Mouse (Mus musculus) thymus, postnatal 4 days (tissue): ENCODE results near the gene Tjp1.

Experiments used
- DNase-seq: peaks from one replicate; pipeline ENCODE4 v3.0.0; 2021

Tjp1 gene

DNA sequence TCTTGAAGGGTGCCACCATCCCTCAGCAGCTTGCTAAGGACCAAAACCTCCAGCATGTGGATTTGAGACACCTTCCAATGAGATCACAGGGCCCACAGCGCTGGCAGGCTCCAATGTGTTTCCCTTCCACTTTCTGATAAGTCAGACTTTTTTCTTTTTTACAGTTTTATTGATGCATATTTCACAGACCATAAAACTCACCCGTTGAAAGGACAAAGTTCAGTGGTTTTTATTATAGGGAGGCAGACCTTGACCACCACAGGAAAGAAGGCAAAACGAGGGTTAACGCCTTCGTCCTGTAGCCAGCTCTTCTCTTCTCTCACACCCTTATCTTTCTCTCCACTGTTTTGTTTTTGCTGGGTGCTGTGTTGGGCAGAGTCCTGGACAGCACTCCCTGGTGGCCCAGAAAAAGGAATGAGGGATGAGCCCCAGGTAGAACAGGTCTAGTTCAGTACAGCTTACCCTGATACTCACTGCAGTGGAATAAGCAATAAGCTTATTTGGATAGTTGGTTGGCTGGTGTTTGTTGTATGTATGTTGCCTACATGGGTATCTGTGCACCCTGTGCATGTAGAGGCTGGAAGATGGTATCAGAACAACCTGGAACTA is 43.3 kb downstream of the Tjp1 start:
- no peak for DNase-seq

DNA sequence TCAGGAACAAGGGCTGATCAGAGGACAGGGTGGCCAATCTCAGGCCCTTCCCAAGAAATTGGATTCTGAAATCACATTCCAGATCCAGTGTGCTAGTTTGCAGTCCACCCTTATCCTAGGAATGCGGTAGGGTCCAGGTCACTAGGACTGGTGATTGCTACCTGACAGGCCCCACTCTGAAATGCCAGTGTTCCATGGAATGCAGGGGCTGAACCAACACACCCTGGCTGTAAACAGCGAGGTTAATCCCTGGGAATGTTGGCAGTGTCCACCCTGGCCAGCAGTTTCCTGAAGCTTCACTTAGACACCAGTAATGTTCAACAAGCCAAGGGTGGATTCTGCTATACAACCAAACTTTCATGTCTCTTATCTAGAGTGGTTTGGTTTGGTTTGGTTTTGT is 45.4 kb downstream of the Tjp1 start:
- no peak for DNase-seq

GRCm38 (mm10) chr7:65472048-65472447 is 55.5 kb downstream of the Tjp1 start:
- no peak for DNase-seq

DNA sequence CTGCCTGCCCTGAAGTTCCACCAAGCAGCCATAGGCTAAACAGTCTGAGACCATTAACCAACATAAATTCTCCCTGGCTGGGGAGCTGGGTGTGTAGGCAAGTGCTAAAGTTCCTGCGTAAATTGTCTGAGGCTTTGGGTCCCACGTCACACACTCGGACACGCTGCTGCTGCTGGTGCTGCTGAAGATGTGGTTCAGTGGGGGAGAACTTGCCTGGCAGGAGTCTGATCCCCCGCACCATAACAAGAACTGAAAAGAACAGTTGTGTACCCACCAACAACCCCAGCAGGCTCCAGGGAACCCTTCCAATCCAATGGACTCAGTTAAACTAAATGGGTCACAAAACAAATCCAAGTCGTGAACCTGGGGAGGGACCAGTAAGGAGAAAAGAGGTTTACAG is 56.2 kb downstream of the Tjp1 start:
- DNase-seq = no peak

DNA sequence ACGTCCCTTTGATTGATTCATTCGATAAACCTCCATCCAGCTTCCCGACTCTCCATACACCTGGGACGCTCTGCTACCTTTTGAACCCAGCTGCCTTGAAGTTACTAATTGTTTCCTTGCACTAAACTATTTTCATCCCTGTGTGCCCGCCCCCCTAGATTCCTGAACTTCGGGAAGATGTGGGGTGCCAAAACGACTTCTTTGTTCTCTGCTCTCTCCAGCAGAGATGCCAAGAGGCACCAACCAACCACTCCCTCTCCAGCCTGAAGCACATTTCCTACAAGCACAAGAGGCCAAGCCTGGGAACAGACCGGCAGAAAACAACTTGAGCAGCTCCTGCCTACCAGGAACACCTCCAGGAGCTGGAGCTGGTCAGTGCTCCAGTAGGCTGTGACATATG is 57.4 kb downstream of the Tjp1 start:
- no peak for DNase-seq

DNA sequence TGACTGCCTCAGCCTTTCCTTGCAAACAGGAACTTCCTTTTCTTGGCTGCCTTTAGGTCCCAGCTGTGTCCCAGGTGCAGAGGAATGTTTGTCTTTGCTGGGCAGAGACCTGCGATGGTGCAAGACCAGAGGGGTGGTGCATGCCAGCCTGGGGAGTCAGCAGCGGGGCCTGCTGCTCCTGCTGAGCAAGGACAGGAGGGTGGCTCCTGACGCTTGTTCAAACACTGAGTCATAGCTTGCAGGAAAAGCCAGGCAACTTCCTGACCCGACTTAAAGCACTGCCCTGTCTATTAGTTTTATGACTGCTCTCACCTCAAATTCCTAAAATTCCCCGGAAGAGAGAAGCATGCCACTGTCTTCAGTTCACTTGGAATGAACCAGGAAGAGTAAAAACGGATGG is 57.9 kb downstream of the Tjp1 start:
- no peak for DNase-seq

- no peak for DNase-seq
Measured at GRCm38 (mm10) chr7:65468191-65468590, 59.4 kb downstream of the Tjp1 start.

- DNase-seq = no peak
Measured at GRCm38 (mm10) chr7:65467306-65468021, 60.1 kb downstream of the Tjp1 start.

- no peak for DNase-seq
Measured at GRCm38 (mm10) chr7:65466137-65466536, 61.4 kb downstream of the Tjp1 start.

DNA sequence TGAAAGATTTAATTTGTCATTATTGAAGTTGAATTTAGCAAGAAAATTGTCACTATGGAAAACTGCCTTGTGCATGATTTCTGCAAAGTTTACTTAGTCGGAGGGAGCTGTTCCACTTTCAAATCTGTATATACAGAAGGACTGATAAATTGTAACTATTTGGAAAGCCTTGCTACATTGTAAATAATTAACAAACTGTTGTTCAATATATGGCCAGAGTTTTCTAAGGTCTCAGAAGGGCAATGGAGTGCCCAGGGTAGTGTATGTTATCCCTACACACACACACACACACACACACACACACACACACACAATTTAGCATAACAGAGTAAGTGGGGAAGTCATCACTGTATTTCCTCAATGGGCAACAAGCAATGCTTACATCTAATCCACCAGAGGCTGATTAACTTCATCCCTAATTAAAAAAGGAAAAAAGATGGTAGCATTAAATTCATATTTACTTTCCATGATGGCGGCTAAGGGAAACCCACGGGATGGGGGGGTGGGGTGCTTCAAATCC is 63.0 kb downstream of the Tjp1 start:
- no peak for DNase-seq

GRCm38 (mm10) chr7:65463438-65463837 is 64.1 kb downstream of the Tjp1 start:
- no peak for DNase-seq

GRCm38 (mm10) chr7:65461412-65461811 is 66.2 kb downstream of the Tjp1 start:
- DNase-seq = no peak

- no peak for DNase-seq
Measured at GRCm38 (mm10) chr7:65460196-65460595, 67.4 kb downstream of the Tjp1 start.

GRCm38 (mm10) chr7:65456031-65456430 is 71.5 kb downstream of the Tjp1 start:
- no peak for DNase-seq

DNA sequence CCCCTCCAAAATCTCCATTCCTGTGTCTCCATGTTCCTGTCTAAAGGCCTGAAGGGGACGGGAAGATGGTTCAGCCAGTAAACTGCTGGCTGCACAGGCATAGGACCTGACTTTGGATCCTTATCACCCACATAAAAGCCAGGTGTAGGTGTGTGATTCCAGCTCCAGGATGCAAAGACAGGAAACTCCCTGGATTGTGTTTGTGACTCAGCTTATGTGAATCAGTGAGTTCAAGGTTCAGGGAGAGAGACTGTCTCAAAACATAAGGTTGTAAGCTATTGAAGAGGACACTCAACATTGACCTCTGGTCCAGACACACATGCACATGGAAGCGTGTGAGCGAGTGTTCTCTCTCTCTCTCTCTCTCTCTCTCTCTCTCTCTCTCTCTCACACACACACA is 72.4 kb downstream of the Tjp1 start:
- no peak for DNase-seq

- no peak for DNase-seq
Measured at GRCm38 (mm10) chr7:65454269-65454668, 73.3 kb downstream of the Tjp1 start.

DNA sequence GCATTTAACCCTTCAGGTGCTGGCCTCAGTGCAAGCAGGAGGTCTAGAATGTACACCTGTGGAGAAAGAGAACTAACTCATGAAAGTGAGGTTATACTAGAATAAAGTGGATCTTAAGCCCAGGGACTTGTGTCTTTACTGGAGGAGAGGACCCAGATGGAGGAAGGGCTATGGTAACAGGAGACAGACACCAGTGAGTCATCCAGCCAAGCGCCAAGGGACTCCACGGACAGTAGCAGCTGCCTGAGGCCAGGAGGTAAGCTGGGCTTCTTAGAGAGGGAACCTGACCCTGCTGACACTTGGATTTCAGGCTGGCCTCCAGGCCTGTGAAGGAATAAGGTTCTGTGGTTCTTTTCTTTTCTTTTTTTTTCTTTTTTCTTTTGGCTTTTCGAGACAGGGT is 75.3 kb downstream of the Tjp1 start:
- DNase-seq = no peak

- DNase-seq = no peak
Measured at GRCm38 (mm10) chr7:65450158-65450557, 77.4 kb downstream of the Tjp1 start.

DNA sequence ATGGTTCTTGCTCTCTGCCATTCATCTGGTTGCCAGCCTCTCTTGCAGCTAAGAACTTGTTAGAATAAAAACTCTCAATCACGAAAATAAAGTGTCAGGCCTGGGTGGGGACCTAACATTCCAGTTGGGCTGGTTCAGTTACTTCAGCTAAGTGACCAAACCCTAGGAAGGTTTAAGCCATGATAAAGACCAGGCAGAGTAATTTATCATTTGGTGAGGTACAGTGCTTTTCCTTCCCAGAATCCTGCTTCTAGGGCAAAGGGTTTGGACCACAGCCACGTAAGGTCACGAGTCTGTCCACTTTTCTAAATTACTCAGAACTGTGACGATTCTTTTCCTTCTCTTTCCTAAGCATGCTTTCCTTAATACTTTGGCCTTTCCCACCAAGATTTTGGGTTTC is 86.1 kb downstream of the Tjp1 start:
- DNase-seq = no peak

DNA sequence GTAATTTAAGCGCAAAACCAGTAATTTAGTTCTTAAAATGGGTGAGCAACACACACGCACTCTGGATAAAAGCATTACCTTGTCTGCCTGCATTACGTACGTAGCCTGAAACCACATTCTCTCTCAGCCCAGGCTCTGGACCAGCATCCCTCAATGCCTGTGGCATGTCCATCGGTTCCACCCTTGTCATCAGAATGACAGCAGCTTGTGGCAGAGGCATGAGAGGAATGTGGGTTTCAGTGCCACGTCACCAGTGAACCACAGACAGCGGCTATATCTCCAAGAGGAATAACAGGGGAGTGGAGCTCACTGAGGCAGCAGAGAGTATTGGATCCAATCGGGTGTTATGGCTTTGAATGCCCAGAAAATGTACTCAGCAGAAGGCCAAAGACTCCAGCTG is 88.1 kb downstream of the Tjp1 start:
- no peak for DNase-seq

DNA sequence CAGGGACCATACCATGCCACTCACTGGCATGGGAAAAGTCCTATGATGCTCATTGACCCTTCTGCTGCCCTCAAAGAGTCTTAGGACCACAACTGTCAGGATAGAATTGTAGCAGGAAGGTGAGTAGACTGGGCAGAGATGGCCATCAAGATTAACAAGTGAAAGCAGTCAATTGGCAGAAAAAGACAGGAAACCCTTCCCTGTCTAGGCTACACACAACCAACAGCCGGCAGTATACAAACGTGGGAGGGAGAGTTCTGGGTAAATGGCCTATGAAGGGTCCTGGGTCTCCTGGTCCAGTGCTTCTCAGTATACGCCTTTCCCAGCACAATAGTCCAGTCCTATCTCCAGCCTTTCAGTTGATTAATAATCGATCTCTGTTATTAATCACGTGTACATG is 89.4 kb downstream of the Tjp1 start:
- DNase-seq = no peak

DNA sequence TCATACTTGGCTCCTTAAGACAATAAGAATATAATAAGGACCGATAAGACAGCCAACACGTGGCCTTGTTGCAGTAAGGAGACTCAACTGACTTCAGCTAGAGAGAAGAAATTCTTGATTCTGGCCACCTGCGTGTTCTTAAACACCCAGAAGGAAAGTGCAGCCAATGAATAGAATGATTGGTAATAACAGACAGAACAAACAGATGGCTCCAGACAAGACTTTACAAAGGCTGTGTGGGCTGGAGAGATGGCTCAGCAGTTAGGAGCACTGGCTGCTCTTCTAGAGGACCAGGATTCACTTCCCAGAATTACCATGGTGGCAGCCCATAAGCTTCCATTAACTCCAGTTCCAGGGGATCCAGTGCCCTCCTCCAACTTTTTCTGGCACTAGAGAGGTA is 90.7 kb downstream of the Tjp1 start:
- DNase-seq = no peak

DNA sequence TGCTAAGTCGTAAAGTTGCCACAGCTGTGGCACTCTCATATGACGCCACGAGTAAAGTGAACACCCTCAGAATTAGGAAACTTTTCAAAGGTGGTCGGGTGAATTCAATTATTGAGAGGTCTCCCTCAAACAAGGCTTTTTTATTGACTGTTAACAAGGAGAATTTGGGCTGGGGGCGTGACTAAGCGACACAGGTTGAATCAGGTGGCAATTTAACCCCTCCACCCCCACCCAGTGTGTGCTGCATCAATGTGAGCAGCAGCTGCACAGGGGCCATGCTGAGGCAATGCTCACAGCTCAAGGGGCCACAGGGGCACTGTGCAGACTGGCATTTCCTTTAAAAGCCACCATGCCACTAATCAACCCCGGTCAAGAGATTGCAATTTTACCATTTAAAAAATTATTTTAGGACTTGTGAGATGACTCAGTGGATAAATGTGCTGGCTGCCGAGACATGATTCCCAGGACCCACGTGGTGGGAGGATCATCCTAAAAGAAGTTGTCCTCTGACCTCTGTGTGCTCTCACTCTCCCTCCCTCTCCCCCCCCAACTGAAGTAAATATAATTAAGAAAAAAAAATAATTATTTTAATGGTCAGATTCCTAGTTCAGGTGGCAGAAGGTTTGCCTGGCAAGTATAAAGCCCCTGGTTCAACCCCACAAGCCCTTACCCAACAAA is 96.4 kb downstream of the Tjp1 start:
- no peak for DNase-seq

- no peak for DNase-seq
Measured at GRCm38 (mm10) chr7:65430401-65430800, 97.2 kb downstream of the Tjp1 start.
